Mouse (Mus musculus) liver, embryonic 14.5 days (tissue): ENCODE results near the gene Plau. TPM values are rescaled to one million over a fixed set of nuclear protein-coding genes. Genes with fewer than 3 reads are reported as not detected.

Experiments used
- ATAC-seq: fragments of 200-750 bp; cut with Nextera tagmentation; 2 replicates; pipeline ENCODE4 v1.8.0; 2017; ENCODE audit warnings: moderate number of reproducible peaks, mild to moderate bottlenecking, moderate library complexity; ENCODE audit not compliant: insufficient read depth
- DNase-seq, 3 experiments: peaks; one replicate each; pipeline ENCODE4 v3.0.0-alpha.2; 2012 to 2013; ENCODE audit warnings: low read depth in 3 of 3, low spot score in 3 of 3
- H3K27ac ChIP-seq: fragments of 300-500 bp; sonication (generic); 2 replicates; pipeline ENCODE4 v1.5.1; 2014; ENCODE audit warnings: moderate library complexity, mild to moderate bottlenecking, control low read depth, inconsistent platforms
- H3K27me3 ChIP-seq: fragments of 300-500 bp; sonication (generic); 2 replicates; pipeline ENCODE4 v1.6.1; 2014; ENCODE audit warnings: mild to moderate bottlenecking, low read length, moderate library complexity; ENCODE audit not compliant: control insufficient read depth, insufficient read depth
- H3K36me3 ChIP-seq: fragments of 300-500 bp; sonication (generic); replicated peaks from 2 replicates; pipeline ENCODE4 v1.6.1; 2014; ENCODE audit warnings: low read depth; ENCODE audit not compliant: control insufficient read depth, insufficient read depth
- H3K4me1 ChIP-seq, 2 experiments: fragments of 200-500 bp in 1 of 2; fragments of 300-500 bp in 1 of 2; sonication (generic) in 1 of 2; replicated peaks; 2 replicates each; pipeline ENCODE4 v1.6.1; 2012 to 2014; ENCODE audit warnings: antibody characterized with exemption in 1 of 2, inconsistent platforms in 1 of 2, low read length in 1 of 2; ENCODE audit not compliant: control insufficient read depth in 2 of 2, insufficient read depth in 2 of 2
- H3K4me2 ChIP-seq: fragments of 300-500 bp; sonication (generic); 2 replicates; pipeline ENCODE4 v1.6.1; 2014; ENCODE audit warnings: low read depth, mild to moderate bottlenecking, control low read depth, moderate library complexity
- H3K4me3 ChIP-seq, 2 experiments: fragments of 200-500 bp in 1 of 2; fragments of 300-500 bp in 1 of 2; sonication (generic) in 1 of 2; 2 replicates each; pipeline ENCODE4 v1.5.1; 2012 to 2014; ENCODE audit warnings: low read depth in 2 of 2, low read length in 2 of 2, mild to moderate bottlenecking in 2 of 2, control low read depth in 1 of 2, inconsistent platforms in 1 of 2, moderate library complexity in 1 of 2; ENCODE audit not compliant: insufficient read depth in 1 of 2
- H3K9ac ChIP-seq: fragments of 300-500 bp; sonication (generic); replicated peaks from 2 replicates; pipeline ENCODE4 v1.6.1; 2014; ENCODE audit warnings: mild to moderate bottlenecking, control low read depth, moderate library complexity
- H3K9me3 ChIP-seq: fragments of 300-500 bp; sonication (generic); 2 replicates; pipeline ENCODE4 v1.6.1; 2016; ENCODE audit warnings: low read length, mixed read lengths; ENCODE audit not compliant: control insufficient read depth
- CTCF ChIP-seq: IDR thresholded peaks from 2 replicates; pipeline ENCODE4 v1.5.1; 2016; ENCODE audit warnings: antibody characterized with exemption, low read depth, control low read depth
- EP300 ChIP-seq: IDR thresholded peaks from 2 replicates; pipeline ENCODE4 v1.6.1; 2016; ENCODE audit warnings: antibody characterized with exemption, low read depth
- WGBS: fragments of 180-500 bp; shearing (Covaris S2); extraction: QIAGEN DNeasy Blood & Tissue Kit; methylation state at CpG from one replicate; pipeline ENCODE4 v1.1.7; 2014; ENCODE audit not compliant: insufficient replicate concordance; 5-methylcytosine and 5-hydroxymethylcytosine counted together
- polyA plus RNA-seq, 2 experiments: library from polyadenylated mRNA; depleted of rRNA in 1 of 2; stranded (reverse) in 1 of 2; unstranded in 1 of 2; fragments of >200 nt; fragmentation: Nextera tagmentation in 1 of 2; extraction: Ambion mirVana in 1 of 2; gene quantifications; 2 replicates each; pipeline versions ENCODE4 v1.2.1 to v1.2.3; 2012 to 2014

Plau gene
- polyA plus RNA-seq, 2 experiments = 0.57 to 1.3 TPM

DNA sequence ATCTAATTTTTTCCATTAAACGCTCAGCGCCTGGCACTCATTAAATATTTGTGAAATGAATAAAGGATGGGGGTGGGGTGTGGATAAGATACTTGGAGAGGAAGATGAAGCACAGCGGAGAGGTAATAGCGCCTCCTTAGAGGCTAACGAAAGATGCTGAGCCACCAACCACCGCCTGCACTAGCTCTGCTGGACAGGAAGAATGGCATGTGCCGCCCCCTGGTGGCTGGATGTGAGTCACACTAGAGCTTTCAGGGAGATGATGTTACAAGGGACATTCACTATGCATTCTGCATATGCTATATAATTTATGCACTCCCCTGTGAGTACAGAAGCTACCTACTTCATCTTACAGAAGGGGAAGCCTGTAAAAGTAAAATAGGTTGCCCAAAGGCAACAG, 37.7 kb upstream of the Plau start:
- TF ChIP-seq EP300 (no peak), CTCF (peak; percentile 95)
- peak; percentile 64 to 69 (median 67) for DNase-seq
- H3K36me3 ChIP-seq = no peaks in the 10 kb centered on the region
- peaks cover 0 to 4% of the 10 kb centered on the region in 2 experiments; a peak in 2 of 4 replicates for H3K4me1 ChIP-seq
- H3K4me2 ChIP-seq = no peak overlapping the region
- no peak for ATAC-seq
- no peak overlapping the region for H3K4me3 ChIP-seq
- WGBS = 4% methylated on average over 7 of the region's 7 CpGs
- H3K27ac ChIP-seq = no peak overlapping the region
- no peaks in the 10 kb centered on the region for H3K27me3 ChIP-seq
- no peaks in the 10 kb centered on the region for H3K9me3 ChIP-seq
- no peak overlapping the region for H3K9ac ChIP-seq

DNA sequence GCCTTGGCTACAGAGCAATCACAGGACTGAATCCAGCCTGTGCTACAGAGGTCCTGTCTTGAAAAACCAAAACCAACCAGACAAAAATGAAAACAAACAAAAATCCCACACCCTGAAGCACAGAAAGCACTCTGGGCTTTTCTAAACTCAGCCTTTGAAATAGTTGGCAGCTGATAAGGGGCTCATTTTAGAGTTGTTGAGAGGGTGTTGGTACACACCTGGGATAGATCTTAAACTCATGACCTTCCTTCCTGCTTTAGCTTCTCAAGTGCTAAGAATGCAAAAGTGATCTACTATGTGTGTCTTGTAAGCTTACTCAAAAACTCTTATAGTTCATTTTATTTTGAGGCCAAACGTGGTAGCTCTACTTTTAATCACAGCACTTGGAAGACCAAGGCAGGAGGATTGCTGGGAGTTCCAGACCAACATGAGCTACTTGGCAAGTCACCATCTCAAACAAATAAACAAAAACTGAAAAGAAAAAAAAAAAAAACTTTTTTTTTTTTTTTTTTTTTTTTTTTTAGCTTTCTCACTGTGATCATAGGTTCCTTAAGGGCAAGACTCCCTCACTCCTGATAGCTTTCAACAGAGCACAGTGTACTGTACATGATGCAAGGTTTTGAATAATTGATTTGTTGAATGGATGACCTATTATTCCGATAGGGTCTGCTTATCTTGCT, 33.4 kb upstream of the Plau start:
- no peak overlapping the region for H3K4me3 ChIP-seq
- WGBS = 39% methylated on average over 2 of the region's 2 CpGs
- peak; percentile 31; the same call in 1 of the 2 replicates for ATAC-seq

DNA sequence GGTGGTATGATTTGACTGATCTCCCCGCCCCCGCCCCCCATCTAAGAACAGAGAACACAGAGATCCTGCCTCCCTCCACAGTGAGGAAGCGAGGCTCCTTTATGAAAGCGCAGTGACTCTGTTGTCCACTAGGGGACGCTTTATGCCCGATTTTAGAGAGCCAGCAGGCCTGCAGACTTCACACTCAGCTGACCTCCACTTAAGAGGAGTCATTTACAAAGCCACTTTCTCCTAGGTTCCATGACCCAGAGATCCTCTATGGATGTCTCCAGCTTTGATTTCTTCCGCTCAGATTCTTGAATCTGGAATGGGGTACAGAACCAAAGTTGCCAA, 32.9 kb upstream of the Plau start:
- TF ChIP-seq EP300 (no peak), CTCF (peak; percentile 92)

More for the DNA sequence above, 33.4 kb upstream of the Plau start:
- Histone ChIP-seq H3K9me3 (no peaks in the 10 kb centered on the region), H3K9ac (no peak overlapping the region), H3K27ac (no peak overlapping the region), H3K27me3 (no peaks in the 10 kb centered on the region), H3K4me2 (no peak overlapping the region), H3K36me3 (no peaks in the 10 kb centered on the region), H3K4me1 (no peaks in the 10 kb centered on the region)
- no peak for DNase-seq
- no peak for TF ChIP-seq EP300
- no peak for TF ChIP-seq CTCF

DNA sequence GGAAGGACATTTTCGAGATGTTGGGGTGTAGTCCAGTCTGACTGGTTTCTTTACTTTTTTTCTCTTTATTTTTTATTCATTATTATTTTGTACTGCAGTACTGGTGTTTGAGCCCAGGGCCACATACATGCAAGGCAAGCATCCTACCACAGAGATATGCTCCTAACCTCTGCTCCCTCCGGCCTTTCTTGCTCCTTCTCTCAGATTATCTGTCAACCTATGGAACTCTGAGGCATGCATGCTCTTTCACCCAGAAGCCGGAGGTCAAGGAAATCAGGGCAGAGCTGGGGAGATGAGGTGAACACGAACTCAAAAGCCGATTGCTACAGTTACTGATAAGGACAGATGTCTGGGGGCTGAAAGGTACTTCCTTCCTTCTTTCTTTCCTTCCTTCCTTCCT, 32.0 kb upstream of the Plau start:
- TF ChIP-seq CTCF (no peak), EP300 (no peak)
- no peak for ATAC-seq
- H3K9me3 ChIP-seq = no peaks in the 10 kb centered on the region
- no peak overlapping the region for H3K4me3 ChIP-seq
- H3K36me3 ChIP-seq = no peaks in the 10 kb centered on the region
- H3K27me3 ChIP-seq = no peaks in the 10 kb centered on the region
- WGBS = 29% methylated on average over 5 of the region's 5 CpGs
- H3K4me1 ChIP-seq = peaks cover 0 to 2% of the 10 kb centered on the region in 2 experiments; a peak in 2 of 4 replicates
- H3K9ac ChIP-seq = no peak overlapping the region
- no peak overlapping the region for H3K27ac ChIP-seq
- no peak for DNase-seq
- no peak overlapping the region for H3K4me2 ChIP-seq

More for the DNA sequence above, 32.9 kb upstream of the Plau start:
- H3K4me1 ChIP-seq = no peaks in the 10 kb centered on the region
- WGBS = 5% methylated on average over 7 of the region's 7 CpGs
- no peaks in the 10 kb centered on the region for H3K27me3 ChIP-seq
- H3K4me3 ChIP-seq = no peak overlapping the region
- ATAC-seq (peak; percentile 59), DNase-seq (peak in 2 of 3 experiments; percentile 50 to 54)
- H3K9ac ChIP-seq = no peak overlapping the region
- H3K27ac ChIP-seq = no peak overlapping the region
- H3K36me3 ChIP-seq = no peaks in the 10 kb centered on the region
- H3K4me2 ChIP-seq = no peak overlapping the region
- no peaks in the 10 kb centered on the region for H3K9me3 ChIP-seq

DNA sequence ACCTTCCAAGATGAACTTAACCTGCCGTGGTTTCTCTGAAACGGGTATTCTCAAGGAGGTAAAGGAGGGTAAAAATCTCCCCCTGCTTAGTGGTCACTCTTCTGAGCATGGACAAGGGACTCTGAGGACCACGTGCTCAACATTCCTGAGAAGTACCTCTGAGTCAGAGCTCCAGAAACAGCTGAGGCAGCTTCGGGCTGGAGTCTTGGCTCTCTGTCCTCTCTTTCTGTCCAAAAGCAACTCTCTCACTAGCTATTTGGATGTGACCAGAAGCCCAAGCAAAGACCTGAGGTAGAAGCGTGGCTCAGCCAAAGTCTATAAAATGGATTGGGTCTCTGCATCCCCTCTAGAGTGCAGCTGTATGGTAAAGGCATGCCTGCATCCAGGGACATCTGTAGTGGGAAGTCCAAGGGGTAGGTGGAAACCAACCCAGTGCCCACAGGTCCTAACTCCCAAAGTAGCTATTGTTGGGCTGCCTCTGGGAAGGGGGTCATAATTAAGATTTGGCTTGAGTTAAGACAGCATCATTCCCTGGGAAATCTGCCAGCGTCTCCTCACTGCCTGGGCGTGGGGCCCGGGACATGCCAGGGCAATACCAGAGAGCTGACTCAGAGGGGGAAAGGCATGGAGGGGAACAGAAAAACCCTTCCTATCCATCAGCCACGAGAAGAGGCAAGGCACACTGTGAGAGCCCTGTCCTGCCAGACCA, 31.3 kb upstream of the Plau start:
- Histone ChIP-seq H3K36me3 (no peaks in the 10 kb centered on the region), H3K4me2 (no peak overlapping the region), H3K27me3 (no peaks in the 10 kb centered on the region), H3K27ac (no peak overlapping the region), H3K9me3 (no peaks in the 10 kb centered on the region), H3K4me3 (no peak overlapping the region), H3K9ac (no peak overlapping the region), H3K4me1 (peaks cover 0 to 4% of the 10 kb centered on the region in 2 experiments; a peak in 2 of 4 replicates)
- no peak for DNase-seq
- TF ChIP-seq EP300 = no peak
- TF ChIP-seq CTCF = no peak
- WGBS = 54% methylated on average over 9 of the region's 9 CpGs
- ATAC-seq = no peak
